Mouse (Mus musculus): ENCODE data around the gene Cdyl.

DNA sequence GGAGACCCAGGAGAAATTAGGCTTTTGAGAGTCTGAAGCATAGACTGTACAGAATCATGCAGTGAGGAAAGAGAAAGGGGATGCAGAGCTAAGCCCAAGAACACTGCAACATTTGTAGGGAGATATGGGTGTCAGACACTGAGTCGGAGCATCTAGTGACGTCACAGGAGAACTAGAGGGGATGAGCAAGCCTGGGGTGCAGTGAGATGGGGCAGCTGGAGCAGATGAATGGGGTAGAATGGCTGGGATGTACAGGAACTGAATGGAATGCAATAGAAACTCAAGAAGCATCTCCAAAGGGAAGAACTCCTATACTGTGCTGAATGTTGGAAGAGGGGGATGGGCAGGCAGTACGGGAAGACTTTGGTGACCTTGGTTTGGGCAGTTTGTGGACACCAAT lies 34.8 kb upstream of the Cdyl start:
- no peak for TF ChIP-seq USF1 (IDR thresholded peaks at IDR 0.05; ENCODE audit: low read depth)
- TF ChIP-seq POLR2A (IDR thresholded peaks at IDR 0.05; ENCODE audit: insufficient read length, low read depth): no peak
- TF ChIP-seq TCF12 (IDR thresholded peaks at IDR 0.05; ENCODE audit: insufficient read depth, poor library complexity, severe bottlenecking): no peak
- no peak for TF ChIP-seq MYOD1 (IDR thresholded peaks at IDR 0.05; ENCODE audit: control insufficient read depth in 1 of 3, insufficient read length in 2 of 3, low read depth in 2 of 3)
- no peak for TF ChIP-seq MAX (IDR thresholded peaks at IDR 0.05; ENCODE audit: low read depth)
- TF ChIP-seq REST (IDR thresholded peaks at IDR 0.05; ENCODE audit: insufficient read depth, insufficient read length): no peak
- TF ChIP-seq TCF3 (IDR thresholded peaks at IDR 0.05; ENCODE audit: insufficient read length, low read depth): no peak
- no peak for TF ChIP-seq E2F4 (IDR thresholded peaks at IDR 0.05; ENCODE audit: insufficient read depth)
- TF ChIP-seq CEBPB (IDR thresholded peaks at IDR 0.05; ENCODE audit: insufficient read depth, poor library complexity, severe bottlenecking): no peak
- no peak for TF ChIP-seq POLR2AphosphoS2 (IDR thresholded peaks at IDR 0.05; ENCODE audit: insufficient read length, low read depth)
- TF ChIP-seq SRF (IDR thresholded peaks at IDR 0.05; ENCODE audit: control insufficient read depth, insufficient read length, low read depth): no peak
